Mouse (Mus musculus) liver, adult 2 months (tissue): ENCODE results near the gene Zfp385c.

Experiments used
- CTCF ChIP-seq: fragments of 200-500 bp; IDR thresholded peaks from 2 replicates; pipeline ENCODE4 v1.5.1; 2011; ENCODE audit warnings: low read depth, low read length, control low read depth
- POLR2A ChIP-seq: fragments of 200-500 bp; IDR thresholded peaks from 2 replicates; pipeline ENCODE4 v1.6.1; 2011; ENCODE audit warnings: low read length, control low read depth; ENCODE audit not compliant: insufficient read depth; ENCODE audit errors: extremely low read depth

- peak; percentile 73; the same call in 1 of the 2 replicates for TF ChIP-seq CTCF
- TF ChIP-seq POLR2A = no peak
Observed at GRCm38 (mm10) chr11:100702081-100702851, 10.0 kb upstream of the Zfp385c start.
